Mouse (Mus musculus): ENCODE data around the gene Abcg1. TPM values are rescaled to one million over a fixed set of nuclear protein-coding genes. Genes with fewer than 3 reads are reported as not detected.

The Abcg1 gene
- total RNA-seq, 2 experiments from 2014 or later: 12.9 to 14.2 TPM

GRCm38 (mm10) chr17:31040421-31040820, 17.1 kb upstream of the Abcg1 start:
- peak; percentile 35 for DNase-seq

DNA sequence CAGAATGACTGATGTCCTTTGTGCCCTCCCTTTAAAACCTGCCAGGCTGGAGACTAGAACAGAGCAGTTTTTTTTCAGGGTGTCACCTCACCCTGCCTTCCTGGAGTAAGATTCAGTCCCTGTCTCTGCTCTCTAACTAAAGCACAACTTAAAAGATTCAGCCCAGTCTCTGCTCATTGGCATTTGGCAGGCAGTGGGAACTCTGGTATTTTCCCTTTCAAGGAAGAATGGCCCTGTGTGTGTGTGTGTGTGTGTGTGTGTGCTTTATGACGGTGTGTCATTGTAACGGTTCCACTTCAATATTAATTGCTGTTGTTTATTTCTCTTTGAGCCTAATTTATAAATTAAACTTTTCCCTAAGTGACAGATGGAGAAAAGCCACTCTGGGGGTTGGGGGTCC, 14.7 kb upstream of the Abcg1 start:
- DNase-seq: no peak

DNA sequence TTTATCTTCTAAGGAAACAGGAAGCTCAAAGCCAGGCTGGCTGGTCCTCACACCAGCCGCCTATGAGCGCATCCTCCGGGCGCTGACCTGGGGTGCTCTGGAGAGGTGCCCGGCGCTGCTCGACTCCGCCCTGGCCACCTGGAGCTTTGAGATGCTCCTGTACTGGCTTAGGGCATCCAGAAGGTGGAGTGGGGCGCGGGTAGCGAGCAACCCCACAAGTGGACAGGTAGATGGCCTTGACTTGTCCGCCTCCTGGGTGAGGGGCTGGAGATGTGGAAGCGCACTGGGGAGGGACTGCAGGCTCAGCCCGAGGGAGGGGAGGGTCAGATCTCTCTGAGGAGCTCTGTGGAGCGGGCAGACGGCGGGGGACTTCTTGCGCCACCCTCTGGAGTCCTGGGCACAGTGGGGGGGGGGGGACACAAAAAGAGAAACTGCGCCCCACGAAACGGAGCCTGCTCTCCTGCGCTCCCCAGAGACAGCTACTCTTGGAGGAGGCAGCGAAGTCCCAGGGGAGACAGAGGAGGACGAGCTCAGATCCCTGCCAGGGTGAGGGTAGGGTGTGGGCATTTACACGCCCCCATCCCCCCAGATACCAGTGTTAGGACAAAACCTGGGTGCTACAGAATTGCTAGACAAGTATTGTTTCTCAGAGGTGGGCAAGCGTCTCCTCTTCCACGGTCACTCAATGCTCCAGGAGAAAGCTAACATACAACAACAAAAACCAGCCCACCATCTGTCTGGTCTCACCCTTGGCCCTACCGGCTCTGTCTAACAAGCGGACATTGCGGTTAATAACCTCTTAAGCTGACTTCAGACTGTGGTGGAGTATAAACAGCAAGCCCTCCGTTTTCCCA, 643 bp downstream of the Abcg1 start:
- DNase-seq: no peak

DNA sequence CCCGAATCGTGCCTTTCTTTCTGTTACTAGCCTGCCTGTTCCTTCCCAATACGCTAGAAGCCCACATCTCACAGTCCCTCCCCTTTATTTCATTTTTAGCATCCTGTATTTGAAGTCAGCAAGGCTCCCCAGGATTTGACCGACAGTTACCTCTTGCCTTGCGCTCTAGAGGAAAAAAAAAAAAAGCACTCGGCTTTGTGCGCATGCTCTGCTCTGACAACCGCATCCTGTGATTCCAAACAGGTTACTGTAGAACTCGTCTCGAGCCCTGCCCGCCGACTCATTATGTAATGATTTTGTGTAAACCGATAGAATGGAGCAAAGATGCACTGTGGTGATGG, 1.2 kb downstream of the Abcg1 start:
- peak; percentile 60 for DNase-seq

DNA sequence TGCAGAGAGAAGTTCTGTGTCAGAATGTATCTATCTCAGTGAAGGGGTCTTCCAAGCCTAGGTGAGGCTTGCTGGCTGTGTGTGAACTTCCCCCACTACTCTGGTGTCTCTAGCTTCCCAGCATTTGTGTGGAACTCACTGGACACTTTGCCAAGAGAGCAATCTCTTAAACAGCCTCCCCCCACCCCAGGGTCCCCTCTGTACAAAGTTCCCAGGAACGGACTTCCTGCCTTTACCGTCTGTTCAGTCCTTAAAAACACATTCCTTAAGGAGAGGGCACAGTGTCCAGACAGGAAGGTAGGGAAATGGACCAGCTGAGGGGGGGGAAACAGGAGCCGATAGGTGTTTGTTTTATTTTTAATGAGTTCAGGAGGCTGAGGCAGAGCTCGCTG, 2.7 kb downstream of the Abcg1 start:
- DNase-seq: no peak

DNA sequence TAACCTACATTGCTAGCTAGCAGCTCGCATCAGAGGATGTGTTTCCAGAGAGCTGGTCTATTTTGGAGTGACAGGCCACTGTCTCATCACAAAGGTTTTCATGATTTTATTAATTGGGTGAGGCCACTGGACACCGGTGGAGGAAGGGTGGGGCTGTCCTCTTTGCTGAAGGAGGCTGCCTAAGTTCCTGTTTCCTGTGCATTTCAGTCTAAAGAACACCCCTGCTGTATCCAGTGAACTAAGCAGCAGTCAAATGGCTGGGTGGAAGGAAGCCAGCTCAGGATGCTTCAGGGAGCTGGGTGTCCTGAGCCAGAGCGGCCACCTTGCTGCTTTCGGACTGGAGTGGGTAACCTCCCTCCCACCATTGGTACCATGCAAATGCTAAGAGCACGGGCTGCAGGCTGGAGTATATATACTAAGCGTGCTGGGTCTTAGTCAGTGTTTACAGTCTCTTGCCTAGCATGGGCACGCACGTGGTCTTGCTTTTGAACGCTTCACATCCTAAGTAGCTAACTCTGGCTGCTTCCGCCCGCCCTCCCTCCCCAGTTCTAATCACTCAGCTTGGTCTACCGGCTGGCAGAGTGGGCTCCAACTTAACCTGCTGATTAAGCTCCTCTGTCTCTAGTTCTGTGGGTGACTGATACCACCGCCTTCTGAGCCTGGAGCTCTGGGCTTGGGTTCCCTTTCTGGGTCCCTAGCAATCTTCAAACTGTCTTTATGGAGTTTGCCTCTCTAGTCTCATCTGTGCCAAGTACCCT, 3.3 kb downstream of the Abcg1 start:
- peak; percentile 38 for DNase-seq

DNA sequence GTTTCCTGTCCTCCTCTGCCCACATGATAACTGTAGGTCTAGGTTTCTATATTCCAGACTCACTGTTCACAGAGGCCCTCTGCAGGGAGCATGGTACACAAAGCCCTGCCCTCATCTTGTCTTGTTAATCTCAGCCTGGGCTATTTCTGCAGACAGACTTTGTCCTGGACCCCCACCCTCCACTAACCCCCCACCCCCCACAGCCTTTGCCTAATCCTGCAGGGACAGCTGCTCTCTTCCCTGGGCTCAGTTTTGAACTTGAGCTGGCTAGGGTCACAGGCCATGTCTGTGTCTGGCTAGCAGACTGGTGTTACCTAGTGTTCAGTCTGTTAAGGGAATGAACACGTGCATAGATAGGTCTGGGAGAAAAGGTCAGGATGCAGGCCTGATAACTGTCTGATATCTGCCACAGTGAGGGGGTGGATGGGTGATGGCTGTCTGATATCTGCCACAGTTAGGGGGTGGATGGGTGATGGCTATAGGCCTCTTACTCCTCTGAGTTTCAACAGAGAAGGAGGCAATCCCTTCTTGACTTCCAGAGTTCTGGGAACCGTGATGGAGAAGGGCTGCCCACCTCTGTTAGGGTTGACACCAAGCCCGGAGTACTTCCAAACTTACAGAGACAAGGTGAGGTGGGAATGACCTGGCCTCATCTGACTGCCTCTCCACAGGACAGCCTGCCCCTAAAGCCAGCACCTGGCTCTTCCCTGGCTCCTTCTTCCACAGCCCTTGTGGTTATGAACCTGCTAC, 4.0 kb downstream of the Abcg1 start:
- no peak for DNase-seq

GRCm38 (mm10) chr17:31066058-31066457, 8.6 kb downstream of the Abcg1 start:
- DNase-seq: no peak

- no peak for DNase-seq
Measured at GRCm38 (mm10) chr17:31067051-31067450, 9.6 kb downstream of the Abcg1 start.

DNA sequence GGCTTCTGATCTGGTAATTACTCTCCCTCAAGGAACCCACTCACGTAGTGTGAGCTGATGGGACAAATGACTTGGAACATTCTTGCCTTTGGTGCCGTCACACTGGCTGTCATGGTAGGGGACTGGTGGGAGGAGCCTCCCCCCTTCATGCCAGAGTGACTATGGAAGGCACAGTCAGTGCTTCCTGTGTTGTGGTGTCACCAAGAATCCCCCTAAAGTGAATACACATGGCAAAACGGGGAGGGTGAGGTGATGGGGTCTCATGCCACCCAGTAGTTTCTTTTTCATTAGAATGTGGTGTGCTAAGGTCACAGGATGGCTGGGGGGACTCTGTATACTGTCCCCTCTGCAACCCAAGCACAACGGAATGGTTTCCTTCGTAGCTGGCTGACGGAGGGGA, 11.6 kb downstream of the Abcg1 start:
- no peak for DNase-seq

- DNase-seq: no peak
Measured at GRCm38 (mm10) chr17:31069845-31070244, 12.4 kb downstream of the Abcg1 start.

DNA sequence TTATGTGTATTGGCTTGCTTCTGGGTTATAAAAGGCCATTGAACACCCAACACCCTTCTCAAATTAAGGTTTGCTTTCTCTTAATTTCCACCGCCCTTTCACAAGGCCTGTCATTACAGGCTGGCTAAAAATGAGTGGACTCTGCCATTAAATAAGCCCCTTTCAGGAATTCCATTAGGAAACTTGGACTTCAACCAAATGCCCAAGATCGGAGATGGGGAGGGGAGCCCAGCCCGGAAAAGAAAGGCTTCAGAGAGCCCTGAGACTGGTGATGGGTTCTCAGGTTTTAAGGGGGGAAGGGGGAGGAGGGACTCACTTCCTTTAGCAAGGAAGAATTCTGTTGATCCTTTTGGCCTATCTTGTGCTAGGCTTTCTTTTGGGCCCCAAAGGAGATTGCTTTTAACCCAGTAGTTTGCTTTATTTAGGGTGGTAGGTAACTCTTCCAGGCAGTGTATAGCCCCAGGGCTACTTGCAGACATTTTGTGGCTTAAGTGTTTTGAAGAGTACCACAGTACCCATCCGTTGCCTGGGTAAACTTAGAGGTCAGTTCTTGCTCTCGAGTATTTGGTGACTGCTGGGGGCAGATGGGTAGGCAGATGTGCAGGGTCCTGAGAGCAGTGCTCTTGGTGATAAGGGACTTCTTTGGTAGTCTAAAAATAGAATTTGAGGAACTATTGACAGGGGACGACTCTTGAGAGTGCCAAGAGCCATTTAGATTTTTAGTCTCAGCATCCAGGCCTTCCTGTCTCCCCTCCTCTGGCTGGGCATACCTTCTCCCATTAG, 13.1 kb downstream of the Abcg1 start:
- no peak for DNase-seq

GRCm38 (mm10) chr17:31071421-31072301, 14.2 kb downstream of the Abcg1 start:
- no peak for DNase-seq

GRCm38 (mm10) chr17:31072872-31073271, 15.4 kb downstream of the Abcg1 start:
- DNase-seq: no peak

DNA sequence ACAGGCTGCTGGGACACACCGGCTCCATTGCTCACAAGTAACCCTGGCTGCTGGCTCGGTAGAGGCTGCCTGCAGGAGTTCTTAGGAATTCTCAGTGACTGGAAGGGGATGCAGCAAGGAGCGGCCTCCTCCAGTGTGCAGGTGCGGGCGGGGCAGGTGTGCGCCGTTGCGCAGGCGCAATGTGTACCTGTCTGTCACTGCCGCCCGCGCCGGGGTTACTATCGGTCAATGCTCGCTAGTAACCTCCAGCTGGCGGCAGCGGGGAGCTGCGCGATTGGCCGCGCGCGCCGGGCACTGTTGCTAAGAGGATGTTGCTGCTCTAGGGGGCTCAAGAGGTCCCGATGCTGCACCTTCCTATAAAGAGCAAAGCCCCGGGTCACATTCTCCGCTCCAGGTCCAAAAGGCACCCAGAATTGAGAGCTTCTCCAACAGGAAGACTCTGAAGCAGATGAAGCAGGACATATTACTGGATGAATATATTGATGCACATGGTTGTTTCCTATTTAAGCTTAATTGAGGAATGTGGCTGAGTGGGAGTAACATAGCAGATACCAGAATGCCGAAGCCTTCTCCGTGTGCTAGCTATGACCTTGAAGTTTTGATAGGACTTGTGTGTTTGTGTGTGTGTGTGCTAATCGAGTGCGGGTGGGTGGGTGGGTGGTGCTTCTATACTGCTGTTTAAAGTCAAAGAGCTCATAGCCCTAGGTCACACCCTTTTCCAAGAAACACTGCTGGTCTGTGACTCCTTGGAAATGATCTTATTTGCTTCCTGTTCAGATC, 16.0 kb downstream of the Abcg1 start:
- DNase-seq: peak; percentile 73

GRCm38 (mm10) chr17:31074053-31074590, 16.6 kb downstream of the Abcg1 start:
- no peak for DNase-seq

- DNase-seq: no peak
Measured at GRCm38 (mm10) chr17:31074666-31075065, 17.2 kb downstream of the Abcg1 start.

DNA sequence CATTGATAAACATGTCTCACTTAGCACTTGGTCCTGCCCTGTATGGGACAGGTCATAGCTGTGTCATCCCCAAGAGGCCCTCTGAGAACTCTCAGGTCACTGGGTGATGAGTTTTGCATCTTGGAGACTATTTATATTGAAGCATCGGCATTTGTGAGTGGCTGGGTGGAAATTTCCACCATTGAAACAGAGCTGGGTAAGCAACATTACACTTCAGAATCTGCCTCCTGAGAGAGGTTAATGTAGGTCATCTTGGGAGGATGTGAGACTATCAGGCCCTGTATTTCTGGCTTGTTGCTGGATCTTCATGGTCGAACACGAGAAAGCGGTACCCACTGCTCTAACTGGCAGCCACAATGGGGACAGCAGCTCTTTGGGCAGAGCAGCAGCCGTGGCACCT, 18.0 kb downstream of the Abcg1 start:
- no peak for DNase-seq

GRCm38 (mm10) chr17:31077561-31077960, 20.1 kb downstream of the Abcg1 start:
- no peak for DNase-seq

GRCm38 (mm10) chr17:31078581-31078980, 21.1 kb downstream of the Abcg1 start:
- no peak for DNase-seq

All from adrenal gland, postnatal 10 days (tissue).